Mouse (Mus musculus): ENCODE measurements around the gene Olfr643.
"Not testable (repeated sequence)": the region's sequence is repeated elsewhere in the genome, so short reads cannot be mapped to it uniquely, and the experiment has no call there.

The Olfr643 gene

GRCm38 (mm10) chr7:104018953-104019352 lies 118.3 kb downstream of the Olfr643 start:
- DNase-seq (ENCODE audit: low read depth, low spot score), result no peak

- no peak for DNase-seq (ENCODE audit: low read depth, low spot score)
Observed at GRCm38 (mm10) chr7:104017203-104017602, 120.0 kb downstream of the Olfr643 start, which contains the start of gene Olfr639. Gene Olfr639 (minus strand): TSS chr7:104017303.

- DNase-seq (ENCODE audit: low read depth, low spot score), result no peak
Observed at GRCm38 (mm10) chr7:103999124-103999523, 138.1 kb downstream of the Olfr643 start.

- no peak for DNase-seq (ENCODE audit: low read depth, low spot score)
Observed at GRCm38 (mm10) chr7:103998446-103998845, 138.8 kb downstream of the Olfr643 start, which contains the start of gene Olfr638. Gene Olfr638 (plus strand): TSS chr7:103998746.

- no peak for DNase-seq (ENCODE audit: low read depth, low spot score)
Observed at GRCm38 (mm10) chr7:103971782-103972181, 165.4 kb downstream of the Olfr643 start.

GRCm38 (mm10) chr7:103970852-103971251 lies 166.4 kb downstream of the Olfr643 start, which contains the start of gene Olfr635:
Gene Olfr635 (plus strand): TSS chr7:103971152.
- no peak for DNase-seq (ENCODE audit: low read depth, low spot score)

GRCm38 (mm10) chr7:103966873-103967272 lies 170.3 kb downstream of the Olfr643 start:
- DNase-seq (ENCODE audit: low read depth, low spot score), result not testable (repeated sequence)

Measured in c-Kit-negative CD71-positive TER-119-positive erythroid progenitor cells, embryonic 14.5 days (primary cell).